Mouse (Mus musculus) ovary, postnatal 36 days (tissue): ENCODE measurements around the gene Ptpn4.

ENCODE experiments used
- DNase-seq: peaks from one replicate; pipeline ENCODE4 v3.0.0; 2022; ENCODE audit warnings: low spot score, mixed read lengths

Ptpn4 gene

GRCm38 (mm10) chr1:119641090-119641812 is 196.2 kb downstream of the Ptpn4 start:
- no peak for DNase-seq

- DNase-seq: no peak
These were observed 197.4 kb downstream of the Ptpn4 start for GRCm38 (mm10) chr1:119640006-119640405.

DNA sequence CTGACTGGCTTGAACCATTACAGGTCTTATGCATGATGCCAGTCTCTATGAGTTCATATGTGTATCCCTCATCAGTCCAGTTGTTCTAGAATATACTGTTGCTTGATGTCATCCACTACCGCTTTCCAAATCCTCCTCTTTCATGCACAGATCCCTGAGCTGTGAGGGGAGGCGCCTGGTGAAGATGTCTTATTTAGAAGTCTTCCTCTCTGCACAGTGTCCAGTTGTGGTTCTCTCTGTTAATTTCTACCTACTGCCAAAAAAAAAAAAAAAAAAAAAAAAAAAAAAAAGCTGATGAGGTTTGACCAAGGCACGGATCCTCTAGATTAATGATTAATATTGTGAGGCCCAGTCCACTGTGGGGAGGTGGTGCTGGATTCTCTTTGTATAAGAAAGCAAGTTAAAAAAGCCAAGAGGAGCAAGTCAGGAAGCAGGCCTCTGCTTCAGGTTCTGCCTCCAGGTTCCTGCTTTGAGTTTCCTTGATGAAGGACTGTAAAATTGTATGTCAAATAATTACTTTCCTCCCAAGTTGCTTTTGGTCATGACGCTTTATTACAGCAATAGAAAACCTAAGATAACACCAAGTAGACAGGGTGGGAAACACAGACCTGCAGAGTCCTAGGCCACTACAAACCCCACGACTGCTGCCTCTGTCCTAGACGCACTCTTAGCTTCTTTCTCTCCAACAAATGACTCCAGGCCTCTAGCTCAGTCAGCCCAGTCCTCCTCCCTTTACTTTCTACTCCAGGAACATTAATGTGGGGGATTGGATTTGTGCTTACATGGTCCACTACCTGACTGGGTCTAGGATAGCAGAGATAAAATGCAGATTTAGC is 200.0 kb downstream of the Ptpn4 start:
- DNase-seq: no peak

DNA sequence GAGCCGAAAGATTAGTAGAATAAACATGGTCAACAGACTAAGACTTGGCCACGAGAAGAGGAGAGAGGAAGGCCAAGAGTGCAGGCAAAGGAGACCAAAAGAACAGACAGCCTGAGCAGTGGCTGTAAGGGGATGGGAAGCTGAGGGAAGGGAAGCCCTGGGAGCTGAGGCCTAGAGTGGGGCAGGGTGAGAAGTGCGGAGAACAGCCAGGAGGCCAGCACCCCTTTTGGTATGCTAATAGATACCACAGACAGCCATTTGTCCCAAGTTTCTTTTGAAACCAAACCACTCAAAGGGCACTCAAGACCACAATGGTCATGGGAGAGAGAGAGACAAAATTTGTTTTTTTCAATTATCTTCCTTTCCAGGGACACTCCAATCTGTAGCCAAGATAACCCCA is 202.7 kb downstream of the Ptpn4 start:
- no peak for DNase-seq

DNA sequence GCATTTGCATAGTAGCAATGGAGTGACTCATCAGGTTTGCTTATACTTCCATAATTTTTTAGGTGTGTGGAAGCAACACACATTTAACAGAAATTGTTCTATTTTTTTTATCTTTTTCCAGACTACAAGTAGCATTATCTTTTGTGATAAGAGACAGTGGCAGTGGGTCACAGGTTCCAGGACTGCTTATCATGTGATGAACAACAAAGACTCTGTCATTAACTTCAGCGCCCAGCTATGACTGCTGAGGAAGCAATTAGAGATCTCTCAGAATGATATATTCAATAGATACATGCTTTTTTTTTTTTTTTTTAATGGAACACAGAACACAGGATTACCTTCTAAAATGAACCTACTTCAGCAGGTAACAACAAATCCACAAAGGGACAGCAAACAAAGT is 207.0 kb downstream of the Ptpn4 start:
- no peak for DNase-seq

DNA sequence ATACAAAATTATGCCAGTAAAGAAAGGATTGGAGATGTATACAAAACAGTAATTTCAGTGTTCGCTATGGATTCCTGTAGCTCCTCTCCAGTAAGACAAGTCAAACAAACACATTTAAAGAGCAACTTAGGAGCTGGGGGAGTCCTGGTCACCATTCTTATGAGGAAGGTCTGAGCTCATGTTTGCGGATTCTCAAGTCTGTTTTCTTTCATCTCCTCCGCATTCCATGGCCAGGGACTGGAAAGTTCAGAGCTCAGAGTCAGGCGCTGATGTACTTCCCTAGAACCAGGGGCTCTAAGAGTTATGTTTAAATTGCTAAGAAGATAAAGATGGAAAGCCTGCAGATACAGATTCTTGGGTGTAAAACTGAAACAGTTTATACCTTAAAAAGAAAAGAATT is 210.6 kb downstream of the Ptpn4 start:
- DNase-seq: no peak

DNA sequence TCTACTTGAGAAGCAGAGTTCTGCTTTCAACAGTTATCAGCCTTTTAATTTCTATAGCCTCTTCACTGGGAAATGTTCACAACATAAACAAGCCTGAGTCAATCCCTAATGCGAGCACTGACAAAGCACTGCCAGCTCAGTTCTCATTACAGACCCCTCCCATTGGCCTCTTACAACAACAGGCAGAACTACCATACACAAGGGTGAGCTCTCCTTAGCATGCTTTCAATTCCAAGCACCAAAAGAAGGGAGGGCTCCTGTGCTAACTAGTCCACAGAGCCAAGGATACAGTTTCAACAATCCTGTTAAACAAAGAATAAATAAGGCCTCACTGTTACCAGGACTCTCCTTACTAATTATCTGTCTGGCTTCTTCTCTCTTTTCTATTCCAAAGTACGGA is 213.0 kb downstream of the Ptpn4 start:
- DNase-seq: no peak

DNA sequence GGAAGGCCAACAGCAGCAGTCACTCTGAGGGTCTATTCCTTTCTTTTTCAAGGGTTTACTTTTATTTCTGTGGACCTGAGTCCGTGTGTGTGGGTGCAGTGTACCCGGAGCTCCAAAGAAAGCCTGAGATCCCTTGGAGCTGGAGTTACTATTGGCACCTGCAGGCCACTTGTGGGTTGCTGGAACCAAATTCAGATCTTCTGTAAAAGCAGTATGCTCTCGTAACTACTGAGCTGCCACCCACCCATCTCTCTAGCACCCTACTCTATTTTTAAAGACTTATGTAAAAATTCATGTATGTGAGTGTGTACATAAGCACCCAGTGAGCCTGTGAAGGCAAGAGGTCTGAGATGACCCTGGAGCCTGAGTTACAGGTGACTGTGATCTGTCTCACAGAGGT is 232.0 kb downstream of the Ptpn4 start:
- no peak for DNase-seq
